Mouse (Mus musculus): Measurements from ENCODE around the gene Lyl1.

The Lyl1 gene

DNA sequence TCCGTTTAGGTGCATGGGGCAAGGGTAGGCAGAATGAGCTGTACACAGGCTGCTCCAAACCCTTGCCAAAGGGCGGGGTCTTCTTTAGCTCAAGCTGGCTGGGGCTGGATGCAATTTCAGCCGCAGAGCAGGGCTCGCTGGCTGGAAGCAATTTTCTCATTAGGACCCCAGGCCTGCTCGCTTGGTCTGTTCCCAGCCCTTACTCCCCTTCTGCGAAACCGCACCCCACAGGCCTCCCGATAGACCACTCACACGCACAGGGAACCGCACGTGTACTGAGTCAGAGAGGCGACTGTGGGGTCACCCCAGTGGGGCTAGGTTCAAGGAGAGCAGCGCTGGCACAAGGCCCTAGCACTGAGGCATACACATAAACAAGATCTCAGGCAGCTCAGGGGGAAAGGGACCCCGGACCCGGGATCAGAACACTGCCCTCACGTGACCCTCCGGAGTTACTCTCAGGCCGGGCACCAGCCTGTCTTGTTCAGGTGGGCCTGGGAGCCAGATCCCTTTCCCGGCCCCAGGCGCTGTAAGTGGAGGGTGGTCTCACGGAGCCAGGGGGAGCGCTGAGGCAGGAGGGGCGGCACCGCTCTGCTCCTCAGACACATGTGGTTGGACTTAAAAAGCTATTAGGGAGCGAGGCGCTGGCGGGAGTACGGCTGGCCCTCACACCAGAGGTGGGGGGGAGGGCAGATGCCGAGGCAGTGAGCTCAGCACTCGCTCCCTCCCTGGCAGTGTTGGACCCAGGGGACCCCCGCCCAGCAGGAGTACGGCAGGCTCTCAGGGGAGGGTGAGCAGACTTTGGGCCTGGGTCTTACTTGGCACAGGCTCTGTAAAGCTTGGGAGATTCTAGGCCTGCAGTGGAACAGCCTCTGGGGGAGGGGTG, 41.2 kb downstream of the Lyl1 start:
- no peak for DNase-seq (ENCODE audit: low spot score in 2 of 2)

- no peak for DNase-seq (ENCODE audit: low spot score in 2 of 2)
Observed at GRCm38 (mm10) chr8:84743054-84743415, 41.8 kb downstream of the Lyl1 start.

DNA sequence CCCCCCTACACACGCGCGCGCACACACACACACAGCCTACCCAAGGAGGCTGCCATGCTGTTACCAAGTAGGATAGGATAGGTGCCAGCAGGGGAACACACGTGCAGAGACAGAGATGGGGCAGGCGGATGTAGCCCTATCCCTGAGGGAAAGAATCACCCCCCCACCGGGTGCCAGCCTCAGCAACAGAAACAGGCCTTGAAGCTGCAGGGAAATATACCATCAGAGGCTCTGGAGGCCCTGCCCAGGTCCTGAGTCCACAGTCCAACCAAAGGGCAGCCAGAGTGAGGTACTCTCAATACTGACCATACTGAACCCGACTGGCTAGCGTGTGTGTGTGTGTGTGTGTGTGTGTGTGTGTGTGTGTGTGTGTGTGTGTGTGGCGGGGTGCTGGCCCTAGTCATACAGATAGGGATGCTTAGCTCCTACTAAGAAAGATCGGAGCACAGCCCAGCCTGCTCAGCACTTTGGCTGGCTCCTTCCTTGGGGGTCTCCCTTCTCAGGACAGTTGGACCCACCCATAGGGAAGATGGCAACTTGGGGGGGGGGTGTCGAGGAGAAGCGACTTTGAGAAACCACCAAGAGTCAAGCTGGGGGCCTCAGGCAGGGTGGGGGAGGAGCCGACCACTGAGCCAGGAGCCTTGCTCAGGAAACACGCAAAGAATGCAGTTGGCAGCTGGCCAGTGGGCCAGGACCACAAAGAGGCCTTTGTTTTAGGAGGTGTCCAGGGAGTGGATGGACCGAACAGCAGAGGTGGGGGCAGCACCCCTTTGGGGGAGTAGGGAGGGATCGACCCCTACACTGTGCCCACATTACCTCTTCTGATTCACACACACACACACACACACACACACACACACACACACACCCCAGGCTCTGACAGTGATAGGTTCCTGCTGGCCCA, 42.5 kb downstream of the Lyl1 start:
- no peak for DNase-seq (ENCODE audit: low spot score in 2 of 2)

DNA sequence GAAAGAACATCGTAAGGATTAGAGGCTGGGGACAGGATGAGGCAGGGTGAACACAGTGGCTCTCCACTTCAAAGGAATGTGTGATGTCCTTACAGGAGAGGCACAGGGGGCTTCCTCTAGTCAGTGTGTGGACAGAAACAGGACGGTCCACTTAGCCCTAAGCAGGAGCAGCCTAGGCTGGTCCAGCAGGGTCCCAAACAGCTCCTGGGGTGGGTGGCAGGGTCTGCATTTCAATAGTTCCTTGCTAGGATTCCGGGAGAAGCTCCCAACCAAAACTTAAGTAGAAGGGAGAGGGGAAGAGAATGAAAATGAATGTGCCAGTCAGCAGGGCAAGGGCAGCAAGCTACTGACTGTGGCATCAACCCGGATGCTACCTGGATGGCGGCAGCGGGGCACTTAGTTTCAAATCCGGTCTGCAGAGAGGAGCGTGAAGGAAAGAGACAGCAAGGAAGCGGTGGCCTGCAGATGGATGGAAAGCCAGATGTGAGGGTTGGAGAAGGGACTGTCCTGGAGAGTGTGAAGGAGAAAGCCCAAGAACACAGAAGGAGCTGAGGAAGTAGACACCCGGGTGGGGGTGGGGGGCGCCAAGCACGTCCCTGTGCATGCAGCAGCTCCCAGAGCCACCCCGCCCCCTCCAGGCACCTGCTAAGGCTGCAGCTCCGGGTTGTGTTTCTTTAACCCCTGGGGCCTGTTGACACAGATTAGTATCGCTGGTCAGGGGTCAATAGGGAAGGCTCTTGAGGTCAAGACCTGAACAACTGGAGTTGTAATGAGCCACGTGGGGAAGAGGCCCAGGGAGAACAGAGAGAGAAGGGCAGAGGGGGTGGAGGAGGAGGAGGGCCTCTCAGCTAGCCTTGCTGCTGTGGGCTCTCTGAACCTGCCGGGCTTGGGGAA, 44.0 kb downstream of the Lyl1 start:
- no peak for DNase-seq (ENCODE audit: low spot score in 2 of 2)

- no peak for DNase-seq (ENCODE audit: low spot score in 2 of 2)
Observed at GRCm38 (mm10) chr8:84749519-84749918, 48.3 kb downstream of the Lyl1 start.

DNA sequence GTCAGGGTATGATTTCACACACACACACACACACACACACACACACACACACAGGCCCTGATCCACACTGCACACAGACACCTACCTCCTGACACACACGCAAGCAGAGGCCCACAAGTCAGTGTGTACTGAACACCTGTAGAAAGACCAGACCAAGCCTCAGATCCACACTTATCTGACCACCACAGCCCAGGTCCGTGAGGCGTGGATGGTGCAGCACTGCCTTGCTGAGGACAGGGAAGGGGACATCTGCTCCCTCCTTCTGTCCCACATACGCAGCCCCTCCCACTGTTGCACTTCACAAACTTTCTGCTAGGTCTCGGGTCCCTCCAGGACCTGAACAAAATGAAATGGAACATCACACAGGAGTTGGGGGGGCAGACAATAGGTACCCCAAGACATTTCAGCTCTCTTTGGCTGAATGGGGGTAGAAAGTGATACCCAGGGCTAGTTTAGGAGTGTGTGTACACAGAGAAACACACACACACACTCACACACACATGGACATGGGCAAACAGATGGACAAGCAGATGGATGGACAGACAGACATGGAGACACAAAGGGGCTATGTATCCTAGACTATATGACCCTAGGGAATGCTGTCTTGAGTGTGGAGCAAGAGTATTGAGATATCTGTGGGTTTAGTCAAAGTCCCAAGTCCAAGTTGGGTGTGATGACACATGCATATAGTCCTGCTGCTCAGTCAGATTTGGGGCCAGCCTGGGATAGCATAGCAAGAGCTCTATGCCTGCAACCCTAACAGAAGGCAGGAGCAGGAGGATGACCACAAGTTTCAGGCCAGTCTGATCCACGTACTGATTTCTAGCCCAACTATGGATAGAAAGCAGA, 51.7 kb downstream of the Lyl1 start:
- no peak for DNase-seq (ENCODE audit: low spot score in 2 of 2)

Measured in right cerebral cortex, postnatal 36 days (tissue).